Mouse (Mus musculus): Measurements from ENCODE around the gene Ooep. TPM values are rescaled to one million over a fixed set of nuclear protein-coding genes. Genes with fewer than 3 reads are reported as not detected.
A peak's percentile ranks its signal among the peaks of the same experiment; 100 is the strongest.

Gene Ooep
- polyA plus RNA-seq, 1 experiment from 2014 or later, result not detected

- TF ChIP-seq CTCF (IDR thresholded peaks at IDR 0.05), result no peak
- in situ Hi-C loops (cut with MboI; ENCODE audit: low pct_unique_long_range_greater_than_20kb), result loop anchor here (10.0 kb wide), 1 partner anchor 62 kb away; the partner anchor contains the start of gene Omt2b
- DNase-seq (ENCODE audit: low read depth, low spot score) (no peak), ATAC-seq (no peak)
- ChIA-PET CTCF (interaction anchor here (0.6 to 1.3 kb wide), 3 partner anchors 20 to 165 kb away, joined by 3 read pairs; no protein-coding TSS in a partner anchor), POLR2A (no interaction called here)
- H3K27me3 ChIP-seq, result peaks cover 6% of the 10 kb centered on the region
Measured at GRCm38 (mm10) chr9:78386947-78387346, 8.4 kb upstream of the Ooep start.

- DNase-seq (ENCODE audit: low read depth, low spot score), result no peak
- peak; percentile 72 for TF ChIP-seq CTCF (IDR thresholded peaks at IDR 0.05)
- in situ Hi-C loops (cut with MboI; ENCODE audit: low pct_unique_long_range_greater_than_20kb), result loop anchor here (10.0 kb wide), 1 partner anchor 61 kb away; the partner anchor contains the start of gene Omt2b
- ATAC-seq, result no peak
- ChIA-PET POLR2A (interaction anchor here (1.1 kb wide), 1 partner anchor 15 kb away, joined by 4 read pairs; no protein-coding TSS in a partner anchor), CTCF (interaction anchor here (0.6 to 1.8 kb wide), 4 partner anchors 23 to 1441 kb away, joined by 3 to 6 read pairs (median 3); no protein-coding TSS in a partner anchor)
- H3K27me3 ChIP-seq, result no peaks in the 10 kb centered on the region
Measured at GRCm38 (mm10) chr9:78385893-78386292, 7.4 kb upstream of the Ooep start.

- no peaks in the 10 kb centered on the region for H3K27me3 ChIP-seq
- ChIA-PET POLR2A (no interaction called here), CTCF (interaction anchor here (1.5 kb wide), 1 partner anchor 20 kb away, joined by 4 read pairs; no protein-coding TSS in a partner anchor)
- no peak for TF ChIP-seq CTCF (IDR thresholded peaks at IDR 0.05)
- in situ Hi-C loops (cut with MboI; ENCODE audit: low pct_unique_long_range_greater_than_20kb), result no loop called here
- DNase-seq (ENCODE audit: low read depth, low spot score) (no peak), ATAC-seq (no peak)
Measured at GRCm38 (mm10) chr9:78377546-78377945, 979 bp downstream of the Ooep start.

- no peak for DNase-seq (ENCODE audit: low read depth, low spot score)
- in situ Hi-C loops (cut with MboI; ENCODE audit: low pct_unique_long_range_greater_than_20kb), result no loop called here
Measured at GRCm38 (mm10) chr9:78375486-78375885, 3.0 kb downstream of the Ooep start.

GRCm38 (mm10) chr9:78374885-78375389, 3.6 kb downstream of the Ooep start:
- no peak for DNase-seq (ENCODE audit: low read depth, low spot score)
- POLR2A ChIA-PET, result interaction anchor here (0.9 kb wide), 1 partner anchor 17 kb away, joined by 3 read pairs; no protein-coding TSS in a partner anchor
- TF ChIP-seq CTCF (IDR thresholded peaks at IDR 0.05), result no peak
- H3K27me3 ChIP-seq, result no peaks in the 10 kb centered on the region
- no peak for ATAC-seq
- in situ Hi-C loops (cut with MboI; ENCODE audit: low pct_unique_long_range_greater_than_20kb), result loop anchor here (25.0 kb wide), 1 partner anchor 162 kb away; no protein-coding TSS in a partner anchor
- CTCF ChIA-PET, result no interaction called here

More at GRCm38 (mm10) chr9:78375486-78375885, 3.0 kb downstream of the Ooep start:
- ChIA-PET POLR2A (interaction anchor here (0.9 kb wide), 1 partner anchor 18 kb away, joined by 3 read pairs; no protein-coding TSS in a partner anchor), CTCF (no interaction called here)
- no peak for TF ChIP-seq CTCF (IDR thresholded peaks at IDR 0.05)
- ATAC-seq, result no peak
- no peaks in the 10 kb centered on the region for H3K27me3 ChIP-seq

- no peaks in the 10 kb centered on the region for H3K27me3 ChIP-seq
- in situ Hi-C loops (cut with MboI; ENCODE audit: low pct_unique_long_range_greater_than_20kb), result loop anchor here (25.0 kb wide), 1 partner anchor 163 kb away; no protein-coding TSS in a partner anchor
- ChIA-PET POLR2A (no interaction called here), CTCF (interaction anchor here (2.1 kb wide), 1 partner anchor 17 kb away, joined by 5 read pairs; no protein-coding TSS in a partner anchor)
- DNase-seq (ENCODE audit: low read depth, low spot score), result no peak
- ATAC-seq, result no peak
- TF ChIP-seq CTCF (IDR thresholded peaks at IDR 0.05), result no peak
Measured at GRCm38 (mm10) chr9:78374397-78374796, 4.1 kb downstream of the Ooep start.

GRCm38 (mm10) chr9:78372827-78373504, 5.6 kb downstream of the Ooep start:
- ChIA-PET CTCF (interaction anchor here (2.1 kb wide), 1 partner anchor 15 kb away, joined by 5 read pairs; no protein-coding TSS in a partner anchor), POLR2A (no interaction called here)
- in situ Hi-C loops (cut with MboI; ENCODE audit: low pct_unique_long_range_greater_than_20kb), result loop anchor here (25.0 kb wide), 1 partner anchor 164 kb away; no protein-coding TSS in a partner anchor
- DNase-seq (ENCODE audit: low read depth, low spot score) (no peak), ATAC-seq (no peak)
- no peaks in the 10 kb centered on the region for H3K27me3 ChIP-seq
- TF ChIP-seq CTCF (IDR thresholded peaks at IDR 0.05), result no peak

- ChIA-PET CTCF (no interaction called here), POLR2A (interaction anchor here (1.5 kb wide), 1 partner anchor 14 kb away, joined by 4 read pairs; no protein-coding TSS in a partner anchor)
- no peaks in the 10 kb centered on the region for H3K27me3 ChIP-seq
Measured at GRCm38 (mm10) chr9:78371441-78371840, 7.1 kb downstream of the Ooep start.

GRCm38 (mm10) chr9:78369786-78370185, 8.7 kb downstream of the Ooep start:
- no peaks in the 10 kb centered on the region for H3K27me3 ChIP-seq
- no peak for TF ChIP-seq CTCF (IDR thresholded peaks at IDR 0.05)
- CTCF ChIA-PET, result no interaction called here
- ATAC-seq, result no peak
- DNase-seq (ENCODE audit: low read depth, low spot score), result no peak
- POLR2A ChIA-PET, result interaction anchor here (1.5 kb wide), 1 partner anchor 16 kb away, joined by 4 read pairs; no protein-coding TSS in a partner anchor
- in situ Hi-C loops (cut with MboI; ENCODE audit: low pct_unique_long_range_greater_than_20kb), result loop anchor here (25.0 kb wide), 1 partner anchor 168 kb away; no protein-coding TSS in a partner anchor

More at GRCm38 (mm10) chr9:78371441-78371840, 7.1 kb downstream of the Ooep start:
- in situ Hi-C loops (cut with MboI; ENCODE audit: low pct_unique_long_range_greater_than_20kb), result loop anchor here (25.0 kb wide), 1 partner anchor 166 kb away; no protein-coding TSS in a partner anchor
- TF ChIP-seq CTCF (IDR thresholded peaks at IDR 0.05), result no peak
- DNase-seq (ENCODE audit: low read depth, low spot score) (no peak), ATAC-seq (no peak)

- no peaks in the 10 kb centered on the region for H3K27me3 ChIP-seq
- POLR2A ChIA-PET, result no interaction called here
- TF ChIP-seq CTCF (IDR thresholded peaks at IDR 0.05), result no peak
- CTCF ChIA-PET, result no interaction called here
- DNase-seq (ENCODE audit: low read depth, low spot score), result no peak
- in situ Hi-C loops (cut with MboI; ENCODE audit: low pct_unique_long_range_greater_than_20kb), result loop anchor here (25.0 kb wide), 1 partner anchor 168 kb away; no protein-coding TSS in a partner anchor
- ATAC-seq, result no peak
Measured at GRCm38 (mm10) chr9:78369349-78369748, 9.2 kb downstream of the Ooep start.
